Mouse (Mus musculus) lung, adult 2 months (tissue): ENCODE data around the gene Timm22.

ENCODE experiments used
- CTCF ChIP-seq: fragments of 200-500 bp; IDR thresholded peaks from 2 replicates; pipeline ENCODE4 v1.5.1; 2011; ENCODE audit warnings: mild to moderate bottlenecking, low read length, control low read depth; ENCODE audit not compliant: insufficient read depth
- POLR2A ChIP-seq: fragments of 200-500 bp; IDR thresholded peaks from 2 replicates; pipeline ENCODE4 v1.6.1; 2011; ENCODE audit warnings: low read depth, mild to moderate bottlenecking, control low read depth, low read length, borderline replicate concordance; ENCODE audit errors: extremely low read depth

GRCm38 (mm10) chr11:76418423-76418822 lies 11.7 kb downstream of the Timm22 start:
- TF ChIP-seq POLR2A = no peak
- no peak for TF ChIP-seq CTCF
